Mouse (Mus musculus) small intestine, adult 2 months (tissue): ENCODE measurements around the gene Maml3.

Experiments used
- CTCF ChIP-seq: fragments of 200-500 bp; IDR thresholded peaks from 2 replicates; pipeline ENCODE4 v1.5.1; 2012; ENCODE audit warnings: low read depth, mild to moderate bottlenecking, control low read depth, inconsistent platforms, low read length, moderate library complexity, mixed read lengths; ENCODE audit not compliant: insufficient replicate concordance, insufficient read length; ENCODE audit errors: extremely low read depth
- POLR2A ChIP-seq: fragments of 200-500 bp; IDR thresholded peaks from 2 replicates; pipeline ENCODE4 v1.6.1; 2012; ENCODE audit warnings: low read depth, mild to moderate bottlenecking, control low read depth, inconsistent platforms, low read length, moderate library complexity

- TF ChIP-seq POLR2A, result no peak
- TF ChIP-seq CTCF, result no peak
Measured at GRCm38 (mm10) chr3:51954441-51954840, 150.4 kb downstream of the Maml3 start.
